Mouse (Mus musculus): ENCODE results near the gene Rab22a. TPM values are rescaled to one million over a fixed set of nuclear protein-coding genes. Genes with fewer than 3 reads are reported as not detected.
"Not testable (repeated sequence)": the region's sequence is repeated elsewhere in the genome, so short reads cannot be mapped to it uniquely, and the experiment has no call there.

Gene Rab22a
- polyA plus RNA-seq, 1 experiment from 2014 or later: 36.9 TPM

DNA sequence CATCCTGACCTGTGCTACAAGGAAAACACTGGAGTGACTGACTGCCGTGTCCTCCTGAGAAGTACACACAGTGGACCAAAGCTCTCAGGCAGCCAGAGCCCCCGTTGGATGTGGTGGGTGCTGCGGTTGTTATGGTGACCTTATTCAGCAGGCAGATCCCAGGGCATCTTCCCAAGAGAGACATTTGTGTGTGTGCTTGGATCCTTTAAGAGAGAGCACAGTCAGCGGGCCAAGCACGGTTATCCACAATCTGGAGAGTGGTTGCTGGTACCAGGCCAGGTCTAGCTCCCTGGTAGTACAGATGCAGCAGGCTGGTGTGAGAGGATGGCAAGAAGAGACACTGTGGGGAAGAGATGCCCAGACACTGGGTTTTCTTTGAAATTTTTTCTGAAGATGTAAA lies 57.4 kb downstream of the Rab22a start:
- Histone ChIP-seq H3K27ac (replicated peaks; ENCODE audit: low read depth, low read length) (no peak overlapping the region), H3K4me2 (ENCODE audit: low read length) (no peak overlapping the region), H3K9ac (replicated peaks; ENCODE audit: low read length) (no peak overlapping the region), H3K27me3 (ENCODE audit: control insufficient read depth, insufficient read depth, low read length) (no peaks in the 10 kb centered on the region), H3K4me1 (ENCODE audit: control insufficient read depth, insufficient read depth, low read length) (peaks cover 9% of the 10 kb centered on the region; the same call in 1 of the 2 replicates), H3K4me3 (replicated peaks; ENCODE audit: low read depth, low read length) (no peak overlapping the region), H3K9me3 (ENCODE audit: control insufficient read depth, low read length) (no peaks in the 10 kb centered on the region), H3K36me3 (ENCODE audit: control insufficient read depth, insufficient read depth, low read length) (no peaks in the 10 kb centered on the region)
- ATAC-seq (ENCODE audit: low FRiP score, low TSS enrichment) (no peak), DNase-seq (no peak)
- WGBS: 83% methylated on average over 5 of the region's 5 CpGs

DNA sequence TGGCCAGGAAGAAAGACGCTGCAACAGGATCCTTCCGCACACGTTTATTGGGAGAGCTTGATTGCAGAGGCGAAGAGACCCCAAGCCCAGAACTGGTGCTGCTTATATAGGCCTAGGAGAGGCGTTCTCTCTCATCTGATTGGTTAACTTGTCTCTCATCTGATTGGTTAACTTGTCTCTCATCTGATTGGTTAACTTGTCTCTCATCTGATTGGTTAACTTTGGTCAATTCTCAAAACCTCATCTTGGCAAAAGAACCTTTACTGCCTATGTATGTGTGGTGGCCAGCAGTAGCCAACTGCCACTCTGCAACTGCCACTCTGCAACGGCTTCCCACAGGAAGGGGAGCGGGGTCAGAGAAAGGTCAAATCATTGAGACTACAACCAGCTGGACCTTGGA lies 59.6 kb downstream of the Rab22a start, which contains the start of gene 1700010B08Rik:
1700010B08Rik (plus strand) TSS at position 301 of the 400 bp plus-strand sequence.
- 91% methylated on average over 6 of the region's 7 CpGs for WGBS
- not testable (repeated sequence) for H3K27ac ChIP-seq (replicated peaks; ENCODE audit: low read depth, low read length)

DNA sequence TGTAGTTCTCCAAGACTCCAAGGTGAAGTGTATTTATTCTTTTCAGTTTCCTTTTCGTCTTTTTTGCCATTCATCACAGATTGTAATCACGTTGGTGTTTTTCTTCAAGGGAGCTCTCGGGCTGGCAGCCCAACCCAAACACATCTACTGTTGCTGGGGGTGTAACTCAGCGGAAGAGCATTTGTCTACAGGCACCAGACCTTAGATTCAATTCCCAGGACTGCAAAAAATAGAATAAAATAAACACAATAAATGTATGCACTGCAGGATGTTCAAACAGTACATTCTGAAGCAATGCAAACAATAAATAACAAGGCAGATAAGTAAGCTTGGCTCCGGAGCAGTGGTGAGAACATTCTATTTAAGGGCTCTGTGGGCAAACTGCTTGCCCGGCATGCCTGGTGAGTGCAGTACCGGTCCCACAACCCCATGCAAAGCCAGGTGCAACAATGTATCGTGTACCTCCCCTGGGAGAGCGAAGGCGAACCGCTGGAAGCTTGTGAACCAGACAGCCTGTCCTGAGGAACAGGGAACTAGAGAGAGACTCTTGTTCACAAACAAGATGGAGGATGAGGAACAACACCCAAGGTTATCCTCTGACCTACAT lies 62.8 kb downstream of the Rab22a start:
- H3K4me3 ChIP-seq (replicated peaks; ENCODE audit: low read depth, low read length): no peak overlapping the region
- H3K9ac ChIP-seq (replicated peaks; ENCODE audit: low read length): no peak overlapping the region
- no peaks in the 10 kb centered on the region for H3K27me3 ChIP-seq (ENCODE audit: control insufficient read depth, insufficient read depth, low read length)
- no peak overlapping the region for H3K4me2 ChIP-seq (ENCODE audit: low read length)
- no peaks in the 10 kb centered on the region for H3K4me1 ChIP-seq (ENCODE audit: control insufficient read depth, insufficient read depth, low read length)
- no peak overlapping the region for H3K27ac ChIP-seq (replicated peaks; ENCODE audit: low read depth, low read length)
- ATAC-seq (ENCODE audit: low FRiP score, low TSS enrichment) (no peak), DNase-seq (no peak)
- no peaks in the 10 kb centered on the region for H3K9me3 ChIP-seq (ENCODE audit: control insufficient read depth, low read length)
- 81% methylated on average over 11 of the region's 11 CpGs for WGBS
- H3K36me3 ChIP-seq (ENCODE audit: control insufficient read depth, insufficient read depth, low read length): no peaks in the 10 kb centered on the region

More for the DNA sequence above, 59.6 kb downstream of the Rab22a start, which contains the start of gene 1700010B08Rik:
- not testable (repeated sequence) for H3K9me3 ChIP-seq (ENCODE audit: control insufficient read depth, low read length); H3K9ac ChIP-seq (replicated peaks; ENCODE audit: low read length); ATAC-seq (ENCODE audit: low FRiP score, low TSS enrichment); DNase-seq; H3K27me3 ChIP-seq (ENCODE audit: control insufficient read depth, insufficient read depth, low read length); H3K4me1 ChIP-seq (ENCODE audit: control insufficient read depth, insufficient read depth, low read length); H3K4me2 ChIP-seq (ENCODE audit: low read length); H3K36me3 ChIP-seq (ENCODE audit: control insufficient read depth, insufficient read depth, low read length); H3K4me3 ChIP-seq (replicated peaks; ENCODE audit: low read depth, low read length)

DNA sequence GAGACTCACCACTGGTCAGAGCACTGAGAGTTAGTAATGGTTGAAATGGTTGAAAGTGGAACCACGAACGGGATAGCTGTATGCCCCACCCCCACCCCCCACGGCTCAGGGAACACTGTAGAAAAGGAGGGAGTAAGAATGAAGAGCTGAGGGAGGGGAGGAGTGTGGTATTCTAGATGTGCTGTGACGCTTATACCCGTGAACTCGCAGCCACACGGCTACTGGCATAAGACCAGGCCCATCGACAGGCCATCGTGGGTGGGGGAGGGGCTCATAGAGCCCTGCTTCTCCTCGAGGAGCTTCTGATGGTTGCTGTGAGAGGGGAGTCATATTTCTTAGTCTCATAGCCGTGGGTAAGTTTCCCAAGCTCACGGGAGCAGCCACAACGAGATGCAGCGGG lies 64.8 kb downstream of the Rab22a start:
- Histone ChIP-seq H3K27me3 (ENCODE audit: control insufficient read depth, insufficient read depth, low read length) (no peaks in the 10 kb centered on the region), H3K27ac (replicated peaks; ENCODE audit: low read depth, low read length) (no peak overlapping the region), H3K4me3 (replicated peaks; ENCODE audit: low read depth, low read length) (no peak overlapping the region), H3K36me3 (ENCODE audit: control insufficient read depth, insufficient read depth, low read length) (no peaks in the 10 kb centered on the region), H3K4me1 (ENCODE audit: control insufficient read depth, insufficient read depth, low read length) (no peaks in the 10 kb centered on the region), H3K9ac (replicated peaks; ENCODE audit: low read length) (no peak overlapping the region), H3K4me2 (ENCODE audit: low read length) (no peak overlapping the region), H3K9me3 (ENCODE audit: control insufficient read depth, low read length) (no peaks in the 10 kb centered on the region)
- DNase-seq: no peak
- WGBS: 56% methylated on average over 14 of the region's 14 CpGs
- no peak for ATAC-seq (ENCODE audit: low FRiP score, low TSS enrichment)

DNA sequence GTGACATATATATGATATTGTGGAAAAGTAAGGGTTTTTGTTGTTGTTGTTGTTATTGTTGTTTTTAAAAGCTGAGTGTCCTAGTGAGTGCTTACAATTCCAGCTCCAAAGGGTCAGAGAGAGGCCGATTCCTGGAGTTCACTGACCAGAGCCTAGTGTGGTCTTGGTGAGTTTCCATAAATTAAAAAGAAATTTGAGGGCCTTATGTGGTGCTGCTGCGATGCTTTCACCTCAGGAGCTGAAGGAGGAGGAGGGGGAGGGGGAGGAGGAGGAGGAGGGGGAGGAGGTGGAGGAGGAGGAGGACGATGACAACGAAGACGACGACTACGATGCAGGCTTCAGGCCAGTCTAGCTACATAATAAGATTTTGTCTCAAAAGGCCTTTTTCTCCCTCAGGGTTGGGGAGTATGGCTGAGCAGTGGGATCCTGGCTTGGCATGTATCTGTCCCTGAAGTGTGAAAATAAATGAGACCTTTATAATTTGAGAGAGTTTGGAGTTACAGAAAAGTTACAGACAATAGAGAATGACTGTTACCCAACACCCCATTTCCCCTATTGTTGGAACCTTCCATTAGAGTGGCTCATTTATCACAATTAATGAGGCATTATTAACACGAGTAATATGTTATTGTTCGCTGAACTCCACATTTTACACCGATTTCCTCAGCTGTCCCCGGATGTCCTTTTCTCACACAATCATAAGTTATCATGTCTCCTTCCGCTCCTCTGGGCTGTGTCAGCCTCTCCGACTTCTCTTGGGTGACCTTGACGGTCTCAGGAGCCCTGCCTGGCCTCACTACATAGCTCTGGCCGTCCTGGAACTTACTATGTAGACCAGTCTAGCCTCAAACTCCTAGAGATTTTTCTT lies 65.6 kb downstream of the Rab22a start:
- Histone ChIP-seq H3K9ac (replicated peaks; ENCODE audit: low read length) (no peak overlapping the region), H3K27me3 (ENCODE audit: control insufficient read depth, insufficient read depth, low read length) (no peaks in the 10 kb centered on the region), H3K9me3 (ENCODE audit: control insufficient read depth, low read length) (no peaks in the 10 kb centered on the region), H3K4me2 (ENCODE audit: low read length) (no peak overlapping the region), H3K36me3 (ENCODE audit: control insufficient read depth, insufficient read depth, low read length) (no peaks in the 10 kb centered on the region), H3K4me1 (ENCODE audit: control insufficient read depth, insufficient read depth, low read length) (0 out of 2 replicates have a peak, but pooled peaks cover 2% of the 10 kb centered on the region), H3K27ac (replicated peaks; ENCODE audit: low read depth, low read length) (no peak overlapping the region), H3K4me3 (replicated peaks; ENCODE audit: low read depth, low read length) (no peak overlapping the region)
- WGBS: 76% methylated on average over 15 of the region's 15 CpGs
- ATAC-seq (ENCODE audit: low FRiP score, low TSS enrichment) (no peak), DNase-seq (no peak)

DNA sequence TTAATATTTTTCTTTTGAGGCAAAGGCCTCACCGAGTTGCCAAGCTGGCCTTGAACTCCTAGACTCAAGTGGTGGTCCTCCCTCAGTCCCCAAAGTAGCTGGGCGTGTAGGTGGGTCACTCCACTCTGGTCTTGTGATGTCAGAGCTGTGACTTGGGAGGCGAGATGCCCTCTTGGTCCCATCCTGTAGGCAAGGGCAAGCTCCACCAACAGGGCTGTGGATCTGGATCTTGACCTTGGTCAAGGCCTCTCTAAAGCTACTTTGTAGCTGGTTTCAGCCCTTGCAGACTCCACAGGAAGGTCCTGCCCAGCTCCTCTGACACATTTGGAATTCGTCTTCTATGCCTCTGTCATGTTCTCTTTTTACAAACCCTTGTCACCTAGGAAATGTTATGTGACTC lies 66.3 kb downstream of the Rab22a start:
- Histone ChIP-seq H3K27ac (replicated peaks; ENCODE audit: low read depth, low read length) (no peak overlapping the region), H3K4me3 (replicated peaks; ENCODE audit: low read depth, low read length) (no peak overlapping the region), H3K9ac (replicated peaks; ENCODE audit: low read length) (no peak overlapping the region), H3K4me1 (ENCODE audit: control insufficient read depth, insufficient read depth, low read length) (0 out of 2 replicates have a peak, but pooled peaks cover 7% of the 10 kb centered on the region), H3K27me3 (ENCODE audit: control insufficient read depth, insufficient read depth, low read length) (no peaks in the 10 kb centered on the region), H3K4me2 (ENCODE audit: low read length) (no peak overlapping the region), H3K36me3 (ENCODE audit: control insufficient read depth, insufficient read depth, low read length) (no peaks in the 10 kb centered on the region), H3K9me3 (ENCODE audit: control insufficient read depth, low read length) (no peaks in the 10 kb centered on the region)
- DNase-seq (no peak), ATAC-seq (ENCODE audit: low FRiP score, low TSS enrichment) (no peak)
- 88% methylated on average over 4 of the region's 4 CpGs for WGBS

DNA sequence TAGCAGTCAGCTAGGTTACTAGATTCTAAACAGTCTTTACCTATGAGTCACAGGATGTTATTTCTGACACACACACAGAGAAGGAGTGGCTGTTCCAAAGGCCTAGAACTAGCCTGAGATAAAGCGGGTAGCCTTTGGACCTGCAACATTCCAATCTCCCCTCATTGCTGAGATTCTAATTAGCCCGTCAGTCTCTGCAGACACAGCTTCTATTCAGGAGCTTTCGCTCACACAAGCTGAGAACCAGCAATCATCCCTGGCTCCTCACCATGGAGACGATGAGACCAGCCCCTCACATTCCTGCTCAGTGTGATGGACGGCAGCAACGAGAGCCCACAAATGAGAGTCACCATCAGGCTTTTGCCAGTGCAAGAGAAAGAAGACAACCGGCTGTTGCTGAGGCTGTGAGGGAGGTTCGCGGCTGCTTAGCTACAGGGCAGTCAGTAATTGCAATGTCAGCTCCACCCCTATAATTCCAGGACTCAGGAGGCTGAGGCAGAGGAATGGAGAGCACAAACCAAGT lies 70.9 kb downstream of the Rab22a start:
- Histone ChIP-seq H3K27ac (replicated peaks; ENCODE audit: low read depth, low read length) (peak overlapping the region; percentile 45), H3K9me3 (ENCODE audit: control insufficient read depth, low read length) (no peaks in the 10 kb centered on the region), H3K9ac (replicated peaks; ENCODE audit: low read length) (no peak overlapping the region), H3K27me3 (ENCODE audit: control insufficient read depth, insufficient read depth, low read length) (no peaks in the 10 kb centered on the region), H3K4me3 (replicated peaks; ENCODE audit: low read depth, low read length) (no peak overlapping the region), H3K4me2 (ENCODE audit: low read length) (peak overlapping the region; percentile 6; the same call in 1 of the 2 replicates), H3K36me3 (ENCODE audit: control insufficient read depth, insufficient read depth, low read length) (no peaks in the 10 kb centered on the region), H3K4me1 (ENCODE audit: control insufficient read depth, insufficient read depth, low read length) (0 out of 2 replicates have a peak, but pooled peaks cover 9% of the 10 kb centered on the region)
- DNase-seq (peak; percentile 68), ATAC-seq (ENCODE audit: low FRiP score, low TSS enrichment) (peak; percentile 74)
- WGBS: 3% methylated on average over 9 of the region's 9 CpGs

DNA sequence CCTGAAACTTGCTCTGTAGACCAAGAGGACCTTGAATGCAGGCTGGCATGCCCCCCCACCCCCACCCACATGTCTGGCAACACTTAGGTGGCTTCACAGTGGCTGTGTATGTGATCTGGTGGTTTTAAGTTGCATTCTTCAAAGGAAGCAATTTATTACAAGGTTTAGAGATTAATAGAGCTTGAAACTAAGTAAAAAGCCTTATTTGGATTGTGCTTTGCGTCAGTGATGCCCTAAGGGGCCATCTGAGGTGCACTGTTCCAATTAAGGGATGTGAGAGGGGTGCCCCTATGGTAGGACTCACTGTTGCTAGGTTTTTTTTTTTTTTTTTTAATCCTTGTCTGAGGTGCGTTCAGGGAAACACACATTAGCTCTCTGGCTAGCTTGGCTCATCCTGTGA lies 74.9 kb downstream of the Rab22a start:
- no peak for ATAC-seq (ENCODE audit: low FRiP score, low TSS enrichment)
- 61% methylated on average over 2 of the region's 2 CpGs for WGBS

More for the DNA sequence above, 74.9 kb downstream of the Rab22a start:
- Histone ChIP-seq H3K4me2 (ENCODE audit: low read length) (no peak overlapping the region), H3K9me3 (ENCODE audit: control insufficient read depth, low read length) (no peaks in the 10 kb centered on the region), H3K9ac (replicated peaks; ENCODE audit: low read length) (no peak overlapping the region), H3K4me3 (replicated peaks; ENCODE audit: low read depth, low read length) (no peak overlapping the region), H3K27me3 (ENCODE audit: control insufficient read depth, insufficient read depth, low read length) (no peaks in the 10 kb centered on the region), H3K27ac (replicated peaks; ENCODE audit: low read depth, low read length) (no peak overlapping the region), H3K4me1 (ENCODE audit: control insufficient read depth, insufficient read depth, low read length) (peaks cover 19% of the 10 kb centered on the region), H3K36me3 (ENCODE audit: control insufficient read depth, insufficient read depth, low read length) (no peaks in the 10 kb centered on the region)
- no peak for DNase-seq

All from midbrain, embryonic 14.5 days (tissue).